Mouse (Mus musculus) skeletal muscle tissue, adult 2 months (tissue): ENCODE data around the gene Deup1.

Experiments
- DNase-seq: peaks from one replicate; pipeline ENCODE4 v3.0.0-alpha.2; 2012; ENCODE audit warnings: low read depth, low spot score

Gene Deup1

GRCm38 (mm10) chr9:15627785-15628287, at the start of gene Deup1:
Deup1 (minus strand) TSS chr9:15627933.
- DNase-seq, result no peak

- no peak for DNase-seq
These were observed 44.5 kb upstream of the Deup1 start for GRCm38 (mm10) chr9:15672251-15672650.

GRCm38 (mm10) chr9:15670002-15670527, 42.3 kb upstream of the Deup1 start:
- DNase-seq, result no peak

- no peak for DNase-seq
These were observed 41.7 kb upstream of the Deup1 start for GRCm38 (mm10) chr9:15669452-15669851.

GRCm38 (mm10) chr9:15664606-15665005, 36.9 kb upstream of the Deup1 start:
- no peak for DNase-seq

- DNase-seq, result no peak
These were observed 31.3 kb upstream of the Deup1 start for GRCm38 (mm10) chr9:15659069-15659468.

GRCm38 (mm10) chr9:15658236-15658785, 30.6 kb upstream of the Deup1 start:
- DNase-seq, result no peak

GRCm38 (mm10) chr9:15653036-15653435, 25.3 kb upstream of the Deup1 start:
- no peak for DNase-seq

GRCm38 (mm10) chr9:15649977-15650376, 22.2 kb upstream of the Deup1 start:
- no peak for DNase-seq

GRCm38 (mm10) chr9:15627384-15627783, 349 bp downstream of the Deup1 start:
- DNase-seq, result no peak

- no peak for DNase-seq
These were observed 3.0 kb downstream of the Deup1 start for GRCm38 (mm10) chr9:15624739-15625138.

- DNase-seq, result no peak
These were observed 8.0 kb downstream of the Deup1 start for GRCm38 (mm10) chr9:15619767-15620166.

GRCm38 (mm10) chr9:15619020-15619590, 8.6 kb downstream of the Deup1 start:
- no peak for DNase-seq

GRCm38 (mm10) chr9:15617061-15617460, 10.7 kb downstream of the Deup1 start:
- no peak for DNase-seq

- no peak for DNase-seq
These were observed 11.3 kb downstream of the Deup1 start for GRCm38 (mm10) chr9:15616471-15616870.

GRCm38 (mm10) chr9:15609280-15609930, 18.3 kb downstream of the Deup1 start:
- DNase-seq, result no peak

GRCm38 (mm10) chr9:15607601-15608000, 20.1 kb downstream of the Deup1 start:
- DNase-seq, result no peak

GRCm38 (mm10) chr9:15603156-15603555, 24.6 kb downstream of the Deup1 start:
- no peak for DNase-seq

- DNase-seq, result no peak
These were observed 26.7 kb downstream of the Deup1 start for GRCm38 (mm10) chr9:15600859-15601540.

- DNase-seq, result peak; percentile 1
These were observed 27.4 kb downstream of the Deup1 start for GRCm38 (mm10) chr9:15600156-15600858.

- no peak for DNase-seq
These were observed 31.1 kb downstream of the Deup1 start for GRCm38 (mm10) chr9:15596598-15596997.

- no peak for DNase-seq
These were observed 33.6 kb downstream of the Deup1 start for GRCm38 (mm10) chr9:15594148-15594547.
